Mouse (Mus musculus) megakaryocyte-erythroid progenitor cell, adult 5-6 weeks (primary cell): ENCODE results near the gene Gyg. TPM values are rescaled to one million over a fixed set of nuclear protein-coding genes. Genes with fewer than 3 reads are reported as not detected.

Experiments used
- total RNA-seq, 2 experiments: library from RNA; stranded (forward) in 1 of 2; stranded (reverse) in 1 of 2; fragments of 200-1000, 215-1000 nt in 1 of 2; fragments of >200 nt in 1 of 2; fragmentation: Nextera tagmentation in 1 of 2; gene quantifications; 2 replicates each; pipeline ENCODE4 v1.2.3; 2014 to 2017

Gene Gyg
- total RNA-seq, 2 experiments from 2014 or later, result 26.3 to 45.3 TPM

Other genes with a start within 250 kb of the Gyg start
- gene Cp, start 198.3 kb downstream of the Gyg start, total RNA-seq (2014; fragmentation: Nextera tagmentation), result not detected in 2 replicates
- gene Cp, start 198.3 kb downstream of the Gyg start, total RNA-seq (2017), result 0.09 TPM in 1 of 2 replicates, not detected in the other
- gene Hps3, start 120.0 kb downstream of the Gyg start, total RNA-seq (2014; fragmentation: Nextera tagmentation), result 17.6 and 33.9 TPM in 2 replicates
- gene Hps3, start 120.0 kb downstream of the Gyg start, total RNA-seq (2017), result 15.2 and 17.1 TPM in 2 replicates
- gene Hltf, start 97.5 kb downstream of the Gyg start, total RNA-seq (2014; fragmentation: Nextera tagmentation), result 20.4 and 31.0 TPM in 2 replicates
- 46.3 and 48.8 TPM in 2 replicates for gene Hltf, start 97.5 kb downstream of the Gyg start, total RNA-seq (2017)
- gene Cpa3, start 86.9 kb upstream of the Gyg start, total RNA-seq (2014; fragmentation: Nextera tagmentation), result 6.0 and 7.8 TPM in 2 replicates
- gene Cpa3, start 86.9 kb upstream of the Gyg start, total RNA-seq (2017), result 7.1 and 25.5 TPM in 2 replicates
- gene Cpb1, start 120.4 kb upstream of the Gyg start, total RNA-seq (2014; fragmentation: Nextera tagmentation), result not detected in 2 replicates
- not detected in 2 replicates for gene Cpb1, start 120.4 kb upstream of the Gyg start, total RNA-seq (2017)
- gene Agtr1b, start 211.9 kb upstream of the Gyg start, total RNA-seq (2014; fragmentation: Nextera tagmentation), result not detected in 2 replicates
- not detected in 2 replicates for gene Agtr1b, start 211.9 kb upstream of the Gyg start, total RNA-seq (2017)